Mouse (Mus musculus): ENCODE data around the gene Sarm1.
"Not testable (repeated sequence)": the region's sequence is repeated elsewhere in the genome, so short reads cannot be mapped to it uniquely, and the experiment has no call there.

Sarm1 gene

GRCm38 (mm10) chr11:78497544-78498522, at the start of gene Sarm1:
Gene Sarm1 (minus strand): TSS chr11:78497754.
- peak; percentile 95 for DNase-seq (ENCODE audit: low read depth)

- no peak for DNase-seq (ENCODE audit: low read depth)
Observed at GRCm38 (mm10) chr11:78545181-78545580, 47.6 kb upstream of the Sarm1 start.

- no peak for DNase-seq (ENCODE audit: low read depth)
Observed at GRCm38 (mm10) chr11:78544449-78545111, 47.0 kb upstream of the Sarm1 start.

GRCm38 (mm10) chr11:78540358-78540757, 42.8 kb upstream of the Sarm1 start:
- DNase-seq (ENCODE audit: low read depth) = no peak

GRCm38 (mm10) chr11:78536690-78537084, 39.1 kb upstream of the Sarm1 start:
- no peak for DNase-seq (ENCODE audit: low read depth)

GRCm38 (mm10) chr11:78536080-78536689, 38.6 kb upstream of the Sarm1 start, which contains the start of the genes Tnfaip1 and Ift20:
Gene Tnfaip1 (minus strand): TSS chr11:78536332.
Gene Ift20 (plus strand): TSS chr11:78536361.
- peak; percentile 99 for DNase-seq (ENCODE audit: low read depth)

GRCm38 (mm10) chr11:78535376-78536079, 38.0 kb upstream of the Sarm1 start:
- DNase-seq (ENCODE audit: low read depth) = no peak

- no peak for DNase-seq (ENCODE audit: low read depth)
Observed at GRCm38 (mm10) chr11:78534516-78534915, 37.0 kb upstream of the Sarm1 start.

GRCm38 (mm10) chr11:78531515-78531914, 34.0 kb upstream of the Sarm1 start:
- not testable (repeated sequence) for DNase-seq (ENCODE audit: low read depth)

GRCm38 (mm10) chr11:78531046-78531445, 33.5 kb upstream of the Sarm1 start:
- no peak for DNase-seq (ENCODE audit: low read depth)

- no peak for DNase-seq (ENCODE audit: low read depth)
Observed at GRCm38 (mm10) chr11:78530001-78530400, 32.4 kb upstream of the Sarm1 start.

GRCm38 (mm10) chr11:78528714-78529113, 31.2 kb upstream of the Sarm1 start:
- no peak for DNase-seq (ENCODE audit: low read depth)

GRCm38 (mm10) chr11:78524838-78525237, 27.3 kb upstream of the Sarm1 start:
- no peak for DNase-seq (ENCODE audit: low read depth)

GRCm38 (mm10) chr11:78523241-78523955, 25.8 kb upstream of the Sarm1 start:
- DNase-seq (ENCODE audit: low read depth) = no peak

- no peak for DNase-seq (ENCODE audit: low read depth)
Observed at GRCm38 (mm10) chr11:78522481-78522997, 25.0 kb upstream of the Sarm1 start.

- no peak for DNase-seq (ENCODE audit: low read depth)
Observed at GRCm38 (mm10) chr11:78521880-78522279, 24.3 kb upstream of the Sarm1 start.

GRCm38 (mm10) chr11:78518931-78519330, 21.4 kb upstream of the Sarm1 start:
- no peak for DNase-seq (ENCODE audit: low read depth)

GRCm38 (mm10) chr11:78515549-78516325, 18.2 kb upstream of the Sarm1 start:
- DNase-seq (ENCODE audit: low read depth) = no peak

GRCm38 (mm10) chr11:78513106-78513790, 15.7 kb upstream of the Sarm1 start:
- DNase-seq (ENCODE audit: low read depth) = no peak
